Mouse (Mus musculus) thymus, adult 2 months (tissue): ENCODE results near the gene Nhlrc1.

Experiments used
- CTCF ChIP-seq: fragments of 200-500 bp; IDR thresholded peaks from 2 replicates; pipeline ENCODE4 v1.5.1; 2012; ENCODE audit warnings: mild to moderate bottlenecking, control low read depth, low read length, moderate library complexity, borderline replicate concordance; ENCODE audit not compliant: control insufficient read depth, poor library complexity, insufficient read depth; ENCODE audit errors: extremely low read depth
- POLR2A ChIP-seq: fragments of 200-500 bp; IDR thresholded peaks from 2 replicates; pipeline ENCODE4 v1.6.1; 2012; ENCODE audit warnings: mild to moderate bottlenecking, low read length, control low read depth, moderate library complexity; ENCODE audit not compliant: control insufficient read depth, poor library complexity, insufficient read depth; ENCODE audit errors: extremely low read depth

DNA sequence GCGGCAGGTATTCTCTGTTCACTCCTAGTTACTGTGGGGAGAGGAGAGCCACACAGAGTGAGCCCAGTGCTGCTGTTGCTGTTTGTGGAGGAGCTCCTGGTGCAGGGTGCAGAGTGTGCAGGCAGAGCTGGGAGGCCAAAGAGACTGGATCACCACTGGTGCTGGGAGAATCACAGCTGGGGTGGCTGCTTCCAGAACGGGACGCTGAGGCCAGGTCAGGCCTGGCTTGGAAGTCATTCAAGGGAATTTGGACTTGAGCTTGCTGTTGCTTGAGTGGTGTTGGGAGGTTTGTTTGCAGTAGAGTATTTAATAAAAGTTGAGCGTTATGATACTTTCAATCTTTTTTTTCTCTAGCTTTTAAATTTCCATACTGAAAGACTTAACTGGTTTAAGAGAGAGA, 33.3 kb upstream of the Nhlrc1 start:
- no peak for TF ChIP-seq POLR2A
- no peak for TF ChIP-seq CTCF
